Mouse (Mus musculus) liver, adult 2 months (tissue): ENCODE measurements around the gene Fbxo28.

ENCODE experiments used
- CTCF ChIP-seq: fragments of 200-500 bp; IDR thresholded peaks from 2 replicates; pipeline ENCODE4 v1.5.1; 2011; ENCODE audit warnings: low read depth, low read length, control low read depth
- POLR2A ChIP-seq: fragments of 200-500 bp; IDR thresholded peaks from 2 replicates; pipeline ENCODE4 v1.6.1; 2011; ENCODE audit warnings: low read length, control low read depth; ENCODE audit not compliant: insufficient read depth; ENCODE audit errors: extremely low read depth

GRCm38 (mm10) chr1:182378205-182378835 lies 36.9 kb upstream of the Fbxo28 start:
- TF ChIP-seq CTCF (no peak), POLR2A (no peak)
